Comparison of ENCODE assay signal across 23 mouse cellular contexts in the genomic region with DNA sequence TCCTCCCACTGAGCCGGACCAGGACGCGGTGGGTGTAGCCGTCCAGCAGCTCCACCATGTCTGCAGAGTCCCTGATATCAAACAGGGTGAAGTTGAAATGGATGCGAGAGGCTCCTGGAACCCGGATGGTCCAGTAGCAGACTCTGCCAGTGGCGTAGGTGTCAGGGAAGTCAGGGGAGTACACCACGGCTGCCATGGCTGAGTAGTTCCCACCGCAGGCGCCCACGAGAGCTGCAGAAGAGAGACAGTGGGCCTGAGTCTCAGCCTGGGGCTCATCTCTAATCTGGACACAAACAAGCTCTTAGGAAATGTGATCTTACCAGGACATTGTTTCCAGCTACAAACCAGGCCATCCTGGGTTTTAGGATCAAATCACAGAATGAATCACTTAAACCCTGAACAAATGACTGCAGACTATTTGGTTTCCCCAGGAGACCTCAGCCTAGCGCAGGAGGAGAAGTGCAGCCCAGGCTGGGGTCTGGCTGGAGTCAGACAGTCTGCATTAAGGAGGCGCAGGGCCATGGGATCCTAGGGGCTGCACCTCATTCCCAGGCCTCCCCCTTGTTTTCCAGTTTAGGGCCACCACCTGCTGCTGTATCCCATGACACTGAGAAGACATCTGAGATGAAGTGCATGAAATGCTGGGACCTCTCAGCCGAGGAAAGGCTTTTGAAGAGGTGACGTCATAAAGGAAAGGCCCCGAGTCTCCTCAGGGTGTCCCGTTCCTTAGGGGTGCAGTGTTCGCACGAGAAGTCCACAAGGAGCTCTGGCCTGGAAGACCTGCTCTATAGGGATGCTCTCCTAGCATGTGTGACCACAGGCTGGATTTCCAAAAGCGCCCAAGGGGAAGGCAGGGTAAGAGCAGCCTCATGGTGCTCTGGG. TPM values are rescaled to one million over a fixed set of nuclear protein-coding genes. Genes with fewer than 3 reads are reported as not detected.
A peak's percentile ranks its signal among the peaks of the same experiment; 100 is the strongest.
DNase-seq lines count a peak whose midpoint lies in the region; ATAC-seq and TF ChIP-seq lines count a peak whose summit lies in the region.
"Had no signal": no experiment of that assay in that cellular context is flagged by ENCODE, and none has a peak within 500 bp of the region (broad histone marks: within the 10 kb centered on the region; RNA-seq: fewer than 3 reads in every experiment).

No protein-coding gene starts in this region.

- H3K9me3 ChIP-seq in kidney, embryonic 14.5 days (ENCODE audit: control insufficient read depth, low read length), result no peaks in the 10 kb centered on the region
- H3K9me3 ChIP-seq in midbrain, embryonic 13.5 days, result no peaks in the 10 kb centered on the region
- no peaks in the 10 kb centered on the region for H3K9me3 ChIP-seq in midbrain, embryonic 16.5 days (replicated peaks; ENCODE audit: control insufficient read depth, low read length, poor library complexity, severe bottlenecking)
- no peaks in the 10 kb centered on the region for H3K9me3 ChIP-seq in embryonic facial prominence, embryonic 15.5 days (replicated peaks)
- H3K9me3 ChIP-seq: heart, embryonic 12.5 days; hindbrain, embryonic 12.5 days had no signal

- no peak for DNase-seq in kidney, adult 2 months
- DNase-seq in layer of hippocampus, postnatal 10 days (ENCODE audit: low spot score in 2 of 2), result no peak
- DNase-seq in testis, postnatal 10 days (ENCODE audit: low spot score), result no peak
- DNase-seq: adrenal gland, postnatal 14 days; cerebellum, adult 8-10 months; cerebellum, postnatal 36 days; embryo, embryonic 11 days; gastrocnemius, postnatal 10 days; heart, adult 11 months; heart, postnatal 10 days; kidney, adult 9 months; lung, embryonic 14.5 days; midbrain, embryonic 14.5 days; thymus, adult 18-20 months; thymus, postnatal 4 days had no signal

- peaks cover 4% of the 10 kb centered on the region; the same call in 1 of the 2 replicates for H3K4me1 ChIP-seq in kidney, embryonic 14.5 days (ENCODE audit: control insufficient read depth, insufficient read depth, low read length)
- no peaks in the 10 kb centered on the region for H3K4me1 ChIP-seq in kidney, adult 2 months (ENCODE audit: control insufficient read depth, insufficient read depth, low read length)
- H3K4me1 ChIP-seq in midbrain, embryonic 13.5 days (replicated peaks), result peaks cover 3% of the 10 kb centered on the region; the same call in 1 of the 2 replicates
- H3K4me1 ChIP-seq in midbrain, embryonic 16.5 days (ENCODE audit: control insufficient read depth, insufficient read depth, low read length), result no peaks in the 10 kb centered on the region
- H3K4me1 ChIP-seq in embryonic facial prominence, embryonic 15.5 days, result peaks cover 7% of the 10 kb centered on the region; the same call in 1 of the 2 replicates

- no peaks in the 10 kb centered on the region for H3K27me3 ChIP-seq in kidney, embryonic 14.5 days (ENCODE audit: control insufficient read depth, insufficient read depth, low read length)
- no peaks in the 10 kb centered on the region for H3K27me3 ChIP-seq in kidney, adult 2 months (replicated peaks; ENCODE audit: control insufficient read depth, insufficient read depth, low read length)
- H3K27me3 ChIP-seq in midbrain, embryonic 13.5 days, result no peaks in the 10 kb centered on the region
- no peaks in the 10 kb centered on the region for H3K27me3 ChIP-seq in midbrain, embryonic 16.5 days (ENCODE audit: control insufficient read depth, insufficient read depth, low read depth, low read length)
- no peaks in the 10 kb centered on the region for H3K27me3 ChIP-seq in embryonic facial prominence, embryonic 15.5 days
- H3K27me3 ChIP-seq: heart, embryonic 12.5 days; hindbrain, embryonic 12.5 days had no signal

- H3K4me3 ChIP-seq in kidney, embryonic 14.5 days (ENCODE audit: low read length), result no peak overlapping the region
- no peak overlapping the region for H3K4me3 ChIP-seq in kidney, adult 2 months (ENCODE audit: insufficient read depth, low read depth, low read length)
- no peak overlapping the region for H3K4me3 ChIP-seq in midbrain, embryonic 13.5 days (replicated peaks)
- no peak overlapping the region for H3K4me3 ChIP-seq in midbrain, embryonic 16.5 days (ENCODE audit: low read depth, low read length)
- no peak overlapping the region for H3K4me3 ChIP-seq in embryonic facial prominence, embryonic 15.5 days (replicated peaks)
- H3K4me3 ChIP-seq: heart, embryonic 12.5 days; hindbrain, embryonic 12.5 days had no signal

- no peak for TF ChIP-seq POLR2A in kidney, adult 2 months (IDR thresholded peaks at IDR 0.05; ENCODE audit: low read depth, low read length)

- no peak overlapping the region for H3K4me2 ChIP-seq in kidney, embryonic 14.5 days (replicated peaks; ENCODE audit: low read depth, low read length)
- H3K4me2 ChIP-seq in midbrain, embryonic 13.5 days (replicated peaks), result no peak overlapping the region
- no peak overlapping the region for H3K4me2 ChIP-seq in midbrain, embryonic 16.5 days (ENCODE audit: low read length)
- no peak overlapping the region for H3K4me2 ChIP-seq in embryonic facial prominence, embryonic 15.5 days (replicated peaks)
- H3K4me2 ChIP-seq: heart, embryonic 12.5 days; hindbrain, embryonic 12.5 days; lung, embryonic 14.5 days had no signal

- peaks cover 15% of the 10 kb centered on the region; the same call in 1 of the 2 replicates for H3K36me3 ChIP-seq in kidney, embryonic 14.5 days (ENCODE audit: control insufficient read depth, insufficient read depth, low read length)
- H3K36me3 ChIP-seq in kidney, adult 2 months (ENCODE audit: control insufficient read depth, insufficient read depth, low read length), result no peaks in the 10 kb centered on the region; the same call in 1 of the 2 replicates
- no peaks in the 10 kb centered on the region for H3K36me3 ChIP-seq in midbrain, embryonic 13.5 days
- no peaks in the 10 kb centered on the region for H3K36me3 ChIP-seq in midbrain, embryonic 16.5 days (ENCODE audit: control insufficient read depth, insufficient read depth, low read length)
- peaks cover 63% of the 10 kb centered on the region for H3K36me3 ChIP-seq in embryonic facial prominence, embryonic 15.5 days

- peak overlapping the region; percentile 65 for H3K27ac ChIP-seq in kidney, embryonic 14.5 days (ENCODE audit: low read depth, low read length)
- H3K27ac ChIP-seq in kidney, adult 2 months (ENCODE audit: insufficient read depth, low read depth, low read length), result no peak overlapping the region
- no peak overlapping the region for H3K27ac ChIP-seq in midbrain, embryonic 13.5 days
- H3K27ac ChIP-seq in midbrain, embryonic 16.5 days (ENCODE audit: low read length), result no peak overlapping the region
- peak overlapping the region; percentile 25 for H3K27ac ChIP-seq in embryonic facial prominence, embryonic 15.5 days (replicated peaks)
- H3K27ac ChIP-seq: hindbrain, embryonic 12.5 days; liver, embryonic 14.5 days had no signal

- no peak overlapping the region for H3K9ac ChIP-seq in kidney, embryonic 14.5 days (ENCODE audit: low read depth, low read length)
- no peak overlapping the region for H3K9ac ChIP-seq in midbrain, embryonic 13.5 days (replicated peaks)
- no peak overlapping the region for H3K9ac ChIP-seq in midbrain, embryonic 16.5 days (ENCODE audit: low read depth, low read length)
- no peak overlapping the region for H3K9ac ChIP-seq in embryonic facial prominence, embryonic 15.5 days
- H3K9ac ChIP-seq: heart, embryonic 12.5 days; hindbrain, embryonic 12.5 days; liver, embryonic 14.5 days; lung, embryonic 14.5 days had no signal

- peak; percentile 86 for ATAC-seq in kidney, embryonic 14.5 days (ENCODE audit: low FRiP score, low TSS enrichment)
- 0 out of 2 replicates have a peak, but pooled peaks have one; percentile 27 for ATAC-seq in midbrain, embryonic 13.5 days
- no peak for ATAC-seq in midbrain, embryonic 16.5 days
- peak; percentile 43; the same call in 1 of the 2 replicates for ATAC-seq in embryonic facial prominence, embryonic 15.5 days (ENCODE audit: insufficient number of reproducible peaks, low FRiP score, low TSS enrichment, low read depth)
- ATAC-seq: forebrain, embryonic 14.5 days had no signal

- WGBS in kidney, embryonic 14.5 days, result 51% methylated on average over 20 of the region's 20 CpGs
- 88% methylated on average over 20 of the region's 20 CpGs for WGBS in kidney, adult 2 months
- WGBS in midbrain, embryonic 13.5 days, result 69% methylated on average over 20 of the region's 20 CpGs
- WGBS in midbrain, embryonic 16.5 days, result 73% methylated on average over 20 of the region's 20 CpGs
- 70% methylated on average over 20 of the region's 20 CpGs for WGBS in embryonic facial prominence, embryonic 15.5 days

- TF ChIP-seq CTCF in kidney, adult 2 months (conservative IDR thresholded peaks at IDR 0.05; ENCODE audit: insufficient read depth, insufficient read length, low read depth, low read length), result no peak

RNA-seq across cellular contexts. Expression of a gene that starts 50.0 kb away (rescaled TPM):
- 141 and 178 TPM in 2 replicates for polyA plus RNA-seq in kidney, embryonic 14.5 days (2014; fragmentation: Nextera tagmentation; extraction: Ambion mirVana)
- polyA plus RNA-seq in kidney, adult 2 months (2012; rRNA removed), result 21.9 and 23.2 TPM in 2 replicates
- polyA plus RNA-seq in midbrain, embryonic 13.5 days (2015; fragmentation: Nextera tagmentation; extraction: Ambion mirVana), result 5.6 and 6.7 TPM in 2 replicates
- 9.5 and 12.4 TPM in 2 replicates for polyA plus RNA-seq in midbrain, embryonic 16.5 days (2015; fragmentation: Nextera tagmentation; extraction: Ambion mirVana)
- polyA plus RNA-seq in embryonic facial prominence, embryonic 15.5 days (2015; fragmentation: Nextera tagmentation; extraction: Ambion mirVana), result 64.0 and 67.1 TPM in 2 replicates
- 10 to 100 TPM; 41.3 to 45.4 TPM for total RNA-seq in layer of hippocampus, postnatal 10 days (2021)

RNA-seq across cellular contexts. Expression of a gene that starts 59.3 kb away (rescaled TPM):
- polyA plus RNA-seq in kidney, embryonic 14.5 days (2014; fragmentation: Nextera tagmentation; extraction: Ambion mirVana), result 7.8 and 17.2 TPM in 2 replicates
- polyA plus RNA-seq in kidney, adult 2 months (2012; rRNA removed), result 21.6 and 22.7 TPM in 2 replicates
- 5.2 and 7.5 TPM in 2 replicates for polyA plus RNA-seq in midbrain, embryonic 13.5 days (2015; fragmentation: Nextera tagmentation; extraction: Ambion mirVana)
- 4.0 and 4.8 TPM in 2 replicates for polyA plus RNA-seq in midbrain, embryonic 16.5 days (2015; fragmentation: Nextera tagmentation; extraction: Ambion mirVana)
- 39.5 and 40.5 TPM in 2 replicates for polyA plus RNA-seq in embryonic facial prominence, embryonic 15.5 days (2015; fragmentation: Nextera tagmentation; extraction: Ambion mirVana)
- total RNA-seq in layer of hippocampus, postnatal 10 days (2021), result 10 to 100 TPM; 10.8 to 11.0 TPM

Comparison
In these comparisons a context has a peak if more than half of its experiments do, and no peak if none do; other contexts are left out.
1. H3K27ac ChIP-seq: peak in kidney, embryonic 14.5 days (single experiment) and embryonic facial prominence, embryonic 15.5 days (single experiment); none in kidney, adult 2 months (single experiment), midbrain, embryonic 13.5 days (single experiment) and midbrain, embryonic 16.5 days (single experiment).